Mouse (Mus musculus) bone marrow, adult 2 months (tissue): ENCODE results near the gene Perm1.

Experiments
- CTCF ChIP-seq: fragments of 200-500 bp; IDR thresholded peaks from 2 replicates; pipeline ENCODE4 v1.5.1; 2011; ENCODE audit warnings: low read length, control low read depth; ENCODE audit not compliant: control insufficient read depth, insufficient read depth
- POLR2A ChIP-seq: fragments of 200-500 bp; IDR thresholded peaks from 2 replicates; pipeline ENCODE4 v1.6.1; 2011; ENCODE audit warnings: low read depth, mild to moderate bottlenecking, control low read depth, low read length, borderline replicate concordance; ENCODE audit not compliant: control insufficient read depth

GRCm38 (mm10) chr4:156227752-156228392 is 12.2 kb downstream of the Perm1 start:
- TF ChIP-seq POLR2A (no peak), CTCF (no peak)
